Comparison of ENCODE assay signal across 31 mouse cellular contexts in the genomic region with DNA sequence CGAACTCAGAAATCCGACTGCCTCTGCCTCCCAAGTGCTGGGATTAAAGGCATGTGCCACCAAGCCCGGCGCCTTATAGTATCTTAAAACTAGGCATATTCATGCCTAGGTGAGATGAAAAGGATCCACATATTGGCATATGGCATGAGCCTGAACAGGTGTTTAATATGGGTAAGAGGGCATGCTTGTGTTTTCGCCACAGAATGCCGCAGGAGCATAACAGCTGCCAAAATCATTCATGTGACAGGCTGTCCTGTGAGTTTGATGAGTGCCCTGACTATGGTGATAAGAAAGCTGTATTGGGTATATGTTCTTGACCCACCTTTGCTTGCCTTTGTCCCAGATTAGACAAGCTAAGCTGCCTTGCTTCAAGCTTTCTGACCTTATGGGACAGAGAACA. TPM values are rescaled to one million over a fixed set of nuclear protein-coding genes. Genes with fewer than 3 reads are reported as not detected.
"Had no signal": no experiment of that assay in that cellular context is flagged by ENCODE, and none has a peak within 500 bp of the region (broad histone marks: within the 10 kb centered on the region; RNA-seq: fewer than 3 reads in every experiment).

No protein-coding gene starts in this region.

- ATAC-seq: forebrain, postnatal 0 days; hindbrain, embryonic 16.5 days; inflammation-experienced regulatory T-cells, adult 6 months; intestine, embryonic 15.5 days; intestine, postnatal 0 days had no signal

- H3K4me2 ChIP-seq: heart, embryonic 13.5 days; heart, embryonic 15.5 days; hindbrain, embryonic 12.5 days; hindbrain, embryonic 14.5 days; intestine, embryonic 15.5 days; kidney, embryonic 15.5 days; limb, embryonic 12.5 days; liver, embryonic 13.5 days; liver, embryonic 15.5 days had no signal

- H3K4me1 ChIP-seq: heart, embryonic 13.5 days; heart, embryonic 15.5 days; hindbrain, embryonic 10.5 days; hindbrain, embryonic 12.5 days; intestine, embryonic 15.5 days; kidney, embryonic 15.5 days; limb, embryonic 12.5 days; liver, embryonic 13.5 days; liver, embryonic 15.5 days had no signal

- H3K4me3 ChIP-seq: heart, adult 2 months; heart, embryonic 13.5 days; heart, embryonic 15.5 days; hindbrain, embryonic 10.5 days; hindbrain, embryonic 12.5 days; intestine, embryonic 15.5 days; kidney, embryonic 15.5 days; limb, embryonic 12.5 days; liver, embryonic 13.5 days; liver, embryonic 15.5 days had no signal

- H3K9me3 ChIP-seq: heart, embryonic 15.5 days; hindbrain, embryonic 10.5 days; hindbrain, embryonic 12.5 days; intestine, embryonic 15.5 days; kidney, embryonic 15.5 days; limb, embryonic 12.5 days; liver, embryonic 13.5 days; liver, embryonic 15.5 days had no signal

- DNase-seq: forebrain, postnatal 0 days; gastrocnemius, postnatal 14 days; gastrocnemius, postnatal 36 days; heart, adult 2 months; heart, postnatal 14 days; heart, postnatal 36 days; kidney, adult 18-20 months; kidney, adult 8-10 months; kidney, postnatal 14 days; kidney, postnatal 36 days; layer of hippocampus, adult 9-11 months; layer of hippocampus, postnatal 36 days; left cerebral cortex, postnatal 4 days; liver; liver, embryonic 13.5 days had no signal

- H3K36me3 ChIP-seq: heart, embryonic 13.5 days; heart, embryonic 15.5 days; hindbrain, embryonic 10.5 days; hindbrain, embryonic 12.5 days; intestine, embryonic 15.5 days; kidney, embryonic 15.5 days; limb, embryonic 12.5 days; liver, embryonic 13.5 days; liver, embryonic 15.5 days had no signal

- H3K27ac ChIP-seq: heart, adult 2 months; heart, embryonic 13.5 days; heart, embryonic 15.5 days; hindbrain, embryonic 10.5 days; hindbrain, embryonic 12.5 days; hindbrain, embryonic 14.5 days; intestine, embryonic 15.5 days; kidney, embryonic 15.5 days; kidney, postnatal 0 days; limb, embryonic 12.5 days; liver, embryonic 13.5 days; liver, embryonic 15.5 days had no signal

- H3K27me3 ChIP-seq: heart, embryonic 13.5 days; heart, embryonic 15.5 days; hindbrain, embryonic 12.5 days; intestine, embryonic 15.5 days; kidney, embryonic 15.5 days; limb, embryonic 12.5 days; liver, embryonic 13.5 days; liver, embryonic 15.5 days had no signal

- H3K9ac ChIP-seq: forebrain, postnatal 0 days; heart, embryonic 13.5 days; heart, embryonic 15.5 days; hindbrain, embryonic 12.5 days; hindbrain, embryonic 14.5 days; intestine, embryonic 15.5 days; kidney, embryonic 15.5 days; limb, embryonic 12.5 days; liver, embryonic 13.5 days; liver, embryonic 15.5 days had no signal

RNA-seq across cellular contexts. Expression of a gene that starts 20.5 kb away (rescaled TPM):
- polyA plus RNA-seq: forebrain, postnatal 0 days; heart, adult 2 months; heart, embryonic 13.5 days; heart, embryonic 15.5 days; heart, postnatal 0 days; hindbrain, embryonic 10.5 days; hindbrain, embryonic 12.5 days; hindbrain, embryonic 14.5 days; hindbrain, embryonic 16.5 days; inflammation-experienced regulatory T-cells, adult 6 months; intestine, embryonic 15.5 days; intestine, postnatal 0 days; kidney, embryonic 15.5 days; kidney, postnatal 0 days; large intestine, adult 2 months; limb, embryonic 12.5 days; liver, embryonic 13.5 days; liver, embryonic 15.5 days had no signal

RNA-seq across cellular contexts. Expression of a gene that starts 34.1 kb away (rescaled TPM):
- polyA plus RNA-seq: forebrain, postnatal 0 days; heart, adult 2 months; heart, embryonic 13.5 days; heart, embryonic 15.5 days; heart, postnatal 0 days; hindbrain, embryonic 10.5 days; hindbrain, embryonic 12.5 days; hindbrain, embryonic 14.5 days; hindbrain, embryonic 16.5 days; inflammation-experienced regulatory T-cells, adult 6 months; intestine, embryonic 15.5 days; intestine, postnatal 0 days; kidney, embryonic 15.5 days; kidney, postnatal 0 days; large intestine, adult 2 months; limb, embryonic 12.5 days; limb, embryonic 14.5 days; liver, embryonic 13.5 days; liver, embryonic 15.5 days had no signal

RNA-seq across cellular contexts. Expression of a gene that starts 50.8 kb away (rescaled TPM):
- polyA plus RNA-seq: forebrain, postnatal 0 days; heart, adult 2 months; heart, embryonic 13.5 days; heart, embryonic 15.5 days; heart, postnatal 0 days; hindbrain, embryonic 10.5 days; hindbrain, embryonic 12.5 days; hindbrain, embryonic 14.5 days; hindbrain, embryonic 16.5 days; inflammation-experienced regulatory T-cells, adult 6 months; intestine, embryonic 15.5 days; intestine, postnatal 0 days; kidney, embryonic 15.5 days; kidney, postnatal 0 days; large intestine, adult 2 months; limb, embryonic 12.5 days; limb, embryonic 14.5 days; liver, embryonic 13.5 days; liver, embryonic 15.5 days had no signal
